Mouse (Mus musculus): ENCODE results near the gene Ugt1a10. TPM values are rescaled to one million over a fixed set of nuclear protein-coding genes. Genes with fewer than 3 reads are reported as not detected.

Ugt1a10 gene
- polyA plus RNA-seq, 1 experiment from 2014 or later, result not detected

Small RNAs within 50 kb of the gene (microRNA-seq; reads per million reads assigned to microRNA genes)
- not detected for gene Gm25198

Other genes with a start within 250 kb of the Ugt1a10 start
- gene Dgkd, start 202.1 kb upstream of the Ugt1a10 start, polyA plus RNA-seq (2015; fragmentation: Nextera tagmentation; extraction: Ambion mirVana), result 40.7 and 45.4 TPM in 2 replicates
- 20.4 and 22.5 TPM in 2 replicates for gene Usp40, start 46.8 kb upstream of the Ugt1a10 start, polyA plus RNA-seq (2015; fragmentation: Nextera tagmentation; extraction: Ambion mirVana)
- gene Ugt1a9, start 15.4 kb downstream of the Ugt1a10 start, polyA plus RNA-seq (2015; fragmentation: Nextera tagmentation; extraction: Ambion mirVana), result 0.12 TPM in 1 of 2 replicates, not detected in the other
- not detected in 2 replicates for gene Ugt1a8, start 32.4 kb downstream of the Ugt1a10 start, polyA plus RNA-seq (2015; fragmentation: Nextera tagmentation; extraction: Ambion mirVana)
- gene Ugt1a7c, start 39.7 kb downstream of the Ugt1a10 start, polyA plus RNA-seq (2015; fragmentation: Nextera tagmentation; extraction: Ambion mirVana), result 1.5 and 3.7 TPM in 2 replicates
- 0.10 TPM in 1 of 2 replicates, not detected in the other for gene Ugt1a6b, start 47.9 kb downstream of the Ugt1a10 start, polyA plus RNA-seq (2015; fragmentation: Nextera tagmentation; extraction: Ambion mirVana)
- 1.7 and 1.9 TPM in 2 replicates for gene Ugt1a6a, start 79.4 kb downstream of the Ugt1a10 start, polyA plus RNA-seq (2015; fragmentation: Nextera tagmentation; extraction: Ambion mirVana)
- not detected in 2 replicates for gene Ugt1a5, start 110.6 kb downstream of the Ugt1a10 start, polyA plus RNA-seq (2015; fragmentation: Nextera tagmentation; extraction: Ambion mirVana)
- gene Ugt1a2, start 145.2 kb downstream of the Ugt1a10 start, polyA plus RNA-seq (2015; fragmentation: Nextera tagmentation; extraction: Ambion mirVana), result not detected in 2 replicates
- 11.9 and 13.7 TPM in 2 replicates for gene Dnajb3, start 150.4 kb downstream of the Ugt1a10 start, polyA plus RNA-seq (2015; fragmentation: Nextera tagmentation; extraction: Ambion mirVana)
- 0.34 TPM in 1 of 2 replicates, not detected in the other for gene Ugt1a1, start 156.6 kb downstream of the Ugt1a10 start, polyA plus RNA-seq (2015; fragmentation: Nextera tagmentation; extraction: Ambion mirVana)
- 0.41 and 0.69 TPM in 2 replicates for gene Mroh2a, start 171.6 kb downstream of the Ugt1a10 start, polyA plus RNA-seq (2015; fragmentation: Nextera tagmentation; extraction: Ambion mirVana)
- gene Hjurp, start 222.2 kb downstream of the Ugt1a10 start, polyA plus RNA-seq (2015; fragmentation: Nextera tagmentation; extraction: Ambion mirVana), result 63.6 and 84.0 TPM in 2 replicates
- 0.11 and 0.14 TPM in 2 replicates for gene Trpm8, start 222.3 kb downstream of the Ugt1a10 start, polyA plus RNA-seq (2015; fragmentation: Nextera tagmentation; extraction: Ambion mirVana)

All from neural tube, embryonic 15.5 days (tissue).